Mouse (Mus musculus): ENCODE measurements around the gene Cldn11.

The Cldn11 gene

DNA sequence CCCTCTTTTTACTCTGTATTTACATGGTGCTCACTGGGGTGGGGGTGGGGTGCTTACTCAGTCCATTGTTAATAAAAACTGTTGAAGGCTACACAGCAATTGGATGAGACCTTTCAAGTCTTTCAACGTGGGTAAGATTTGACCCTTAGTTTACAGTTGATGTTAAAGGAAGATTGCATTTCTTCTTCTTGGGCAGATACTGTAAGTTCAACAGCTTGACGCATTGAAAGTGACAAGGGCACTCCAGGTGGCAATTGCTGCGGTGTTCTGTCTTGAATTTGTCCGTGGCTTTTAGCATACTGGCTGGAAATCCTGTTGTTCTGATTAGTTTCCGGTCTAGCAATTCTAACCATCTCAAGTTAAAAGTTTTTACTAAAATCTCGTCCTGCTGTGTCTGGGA lies 11.6 kb downstream of the Cldn11 start:
- DNase-seq, result no peak

DNA sequence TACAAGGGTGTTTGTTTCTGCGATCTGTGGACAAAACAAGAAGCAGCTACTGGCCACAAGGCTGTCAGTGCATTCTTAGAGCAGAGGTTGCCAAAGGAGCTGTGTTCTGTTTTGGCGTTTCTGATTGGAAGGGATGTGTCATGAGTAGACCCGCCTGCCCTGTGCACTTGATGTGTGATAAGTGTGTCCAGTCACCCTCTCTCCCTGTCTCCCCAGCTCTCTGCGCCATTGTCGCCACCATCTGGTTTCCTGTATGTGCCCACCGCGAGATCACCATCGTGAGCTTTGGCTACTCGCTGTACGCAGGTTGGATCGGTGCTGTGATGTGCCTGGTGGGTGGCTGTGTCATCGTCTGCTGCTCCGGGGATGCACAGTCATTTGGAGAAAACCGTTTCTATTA lies 13.1 kb downstream of the Cldn11 start:
- no peak for DNase-seq

DNA sequence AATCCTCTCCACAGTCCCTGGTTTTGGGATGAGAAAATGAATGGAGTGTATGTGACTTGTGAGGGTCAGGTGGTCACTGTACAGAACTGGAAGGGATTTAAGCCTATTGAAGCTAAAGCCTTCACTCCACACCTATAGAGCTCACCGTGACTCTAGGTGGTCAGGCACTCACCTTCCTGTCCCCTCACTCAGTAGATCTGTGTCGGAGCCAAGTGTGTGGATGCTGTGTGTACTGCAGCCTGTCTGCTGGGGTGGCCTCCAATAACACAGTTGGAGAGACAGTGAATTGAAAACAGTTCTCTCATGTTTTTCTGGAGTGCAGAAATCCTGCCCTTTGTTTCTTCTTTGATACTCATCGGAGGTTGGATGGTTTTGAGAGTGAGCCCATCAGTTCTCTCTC lies 16.1 kb downstream of the Cldn11 start:
- no peak for DNase-seq

DNA sequence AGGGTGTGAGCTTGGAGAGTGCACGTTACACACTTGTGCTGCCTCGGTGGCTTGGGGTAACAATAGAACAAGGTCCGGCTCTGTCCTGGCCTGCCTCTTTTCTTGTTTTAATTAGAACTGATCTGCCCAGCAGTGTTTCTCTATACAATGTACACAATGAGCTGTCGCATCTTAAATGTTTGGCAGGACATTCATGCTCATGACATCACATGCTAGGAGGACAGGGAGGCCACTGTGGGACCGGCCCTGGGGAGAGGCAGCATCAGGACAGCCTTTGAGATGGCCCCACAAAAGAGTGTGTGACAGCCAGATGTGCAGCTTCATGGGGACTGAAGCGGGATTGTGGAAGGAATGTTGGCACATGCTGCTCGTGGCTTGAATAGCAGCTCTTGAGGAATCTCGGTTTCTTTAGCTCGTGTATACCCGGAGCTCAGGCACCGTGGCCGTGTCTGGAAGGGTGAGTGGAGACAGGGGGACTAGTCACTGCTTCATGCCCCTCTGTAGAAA lies 16.7 kb downstream of the Cldn11 start:
- no peak for DNase-seq

DNA sequence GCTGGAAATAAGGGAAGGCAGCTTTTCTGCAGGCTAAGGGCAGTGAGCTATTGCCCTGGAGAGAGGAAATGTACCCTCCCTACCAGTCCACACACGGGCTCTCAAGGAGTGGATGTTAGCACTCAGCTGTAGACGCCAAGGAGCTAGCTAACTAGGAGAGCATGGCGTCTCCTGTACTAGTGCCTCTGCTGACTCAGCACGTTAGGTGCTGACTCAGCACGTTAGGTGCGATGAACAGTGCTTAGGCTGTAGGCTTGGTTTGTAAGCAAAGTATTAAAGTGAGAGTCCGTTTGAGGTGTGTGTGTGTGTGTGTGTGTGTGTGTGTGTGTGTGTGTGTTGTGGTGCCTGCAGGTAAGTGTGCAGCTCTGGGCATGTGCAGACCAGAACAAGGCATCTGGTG lies 40.6 kb downstream of the Cldn11 start:
- DNase-seq, result no peak

DNA sequence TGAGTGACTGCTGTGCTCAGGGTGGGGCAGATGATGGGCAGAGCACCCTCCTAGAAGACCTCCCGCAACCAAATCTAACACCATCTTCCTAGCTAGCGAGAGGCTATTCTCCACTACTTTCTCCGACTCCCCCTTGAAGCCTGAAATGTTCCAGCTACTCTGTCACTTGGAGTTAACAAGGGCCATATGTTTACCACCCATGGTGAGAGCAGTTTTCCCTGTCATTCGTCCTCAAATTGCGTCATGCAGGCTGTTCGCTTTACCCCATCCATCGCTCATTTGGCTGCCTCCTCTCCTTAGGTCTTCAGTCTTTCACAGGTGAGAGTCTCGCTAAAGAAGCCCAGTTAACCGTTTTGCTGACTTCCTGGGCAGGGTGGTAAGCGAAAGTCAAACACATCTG lies 41.7 kb downstream of the Cldn11 start:
- DNase-seq, result no peak

DNA sequence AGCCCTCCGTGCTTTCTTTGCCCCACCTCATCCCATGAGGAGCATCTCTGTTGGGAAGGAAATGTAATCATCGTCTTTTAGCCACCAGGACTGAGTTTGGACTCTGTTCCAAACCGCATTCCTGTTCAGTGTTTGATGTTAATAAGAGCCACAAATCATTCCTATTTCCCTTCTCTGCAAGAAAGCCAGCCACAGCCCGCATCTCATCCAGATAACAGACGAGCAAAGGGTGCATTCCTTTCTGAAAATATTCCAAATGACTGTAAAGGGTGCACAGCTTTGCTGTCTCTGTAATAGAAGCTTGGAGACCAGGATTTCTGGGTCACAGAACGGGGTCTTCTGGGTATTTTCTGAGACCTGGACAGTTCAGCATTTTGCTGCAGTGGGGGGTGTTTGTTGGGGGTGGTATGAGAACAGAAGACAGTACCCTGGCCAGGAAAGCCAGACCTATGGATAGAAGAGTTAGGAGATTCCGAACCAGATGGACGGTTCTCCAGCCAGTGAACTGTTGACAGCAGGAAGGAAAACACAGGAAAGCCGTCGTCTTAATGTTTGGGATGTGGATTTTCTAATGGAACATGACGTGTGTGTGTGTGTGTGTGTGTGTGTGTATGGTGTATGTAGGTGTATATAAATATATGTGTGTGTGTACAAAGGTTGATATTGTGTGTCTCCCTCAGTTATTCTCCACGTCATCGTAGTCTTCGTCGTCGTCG lies 49.6 kb downstream of the Cldn11 start:
- DNase-seq, result no peak

DNA sequence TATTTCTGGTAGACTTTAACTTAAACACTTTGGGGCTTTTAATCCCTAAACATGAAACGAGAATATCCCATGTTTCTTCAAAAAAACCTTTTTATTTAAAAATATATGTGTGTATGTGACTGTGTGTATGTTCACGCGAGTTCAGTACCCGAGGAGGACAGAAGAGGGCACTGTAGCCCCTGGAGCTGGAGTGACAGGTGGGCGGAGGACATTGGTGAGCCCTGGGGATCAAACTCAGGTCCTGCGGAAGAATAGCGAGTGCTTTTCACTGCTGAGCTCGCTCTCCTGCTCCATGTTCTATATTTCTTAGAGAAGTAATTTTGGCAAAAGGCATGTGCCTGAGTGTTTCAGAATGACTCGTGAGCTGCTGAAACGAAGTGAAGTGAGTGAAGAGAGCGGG lies 54.2 kb downstream of the Cldn11 start:
- DNase-seq, result no peak

DNA sequence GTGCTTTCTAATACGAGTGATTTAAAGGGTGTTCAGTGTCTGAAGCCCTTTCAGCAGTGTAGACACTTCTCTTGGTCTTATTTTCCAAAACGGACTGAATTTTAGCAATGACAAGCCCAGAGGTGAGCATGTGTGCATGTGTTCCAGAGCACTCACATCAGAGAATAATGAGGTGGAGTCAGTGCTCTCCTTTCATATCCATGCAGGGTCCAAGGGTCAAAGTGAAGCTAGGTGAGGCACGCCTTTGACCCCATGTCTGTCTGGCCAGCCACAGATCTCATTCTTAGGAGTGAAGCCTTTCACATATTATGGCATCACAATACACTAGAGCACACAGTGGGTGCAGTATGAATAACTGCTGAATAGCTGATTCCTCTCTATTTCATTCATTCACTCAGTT lies 55.4 kb downstream of the Cldn11 start:
- no peak for DNase-seq

DNA sequence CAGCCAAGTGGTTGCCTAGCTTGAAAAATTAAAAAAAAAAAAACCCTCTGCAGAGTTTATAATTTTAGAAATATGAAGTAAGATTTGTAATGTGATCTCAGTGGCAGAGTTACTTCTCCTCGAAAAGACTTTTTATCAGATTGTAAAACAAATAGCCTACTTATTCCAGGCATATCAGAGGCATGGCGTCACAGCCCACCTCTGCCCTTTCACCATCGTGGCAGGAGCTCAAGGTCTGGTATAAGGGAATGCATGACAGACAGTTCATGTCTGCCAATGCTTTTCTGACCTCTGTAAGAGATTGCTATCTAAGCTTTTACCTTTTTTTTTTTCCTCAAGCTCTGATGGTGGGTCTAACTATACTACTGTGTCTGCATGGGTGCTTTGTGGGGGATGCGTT lies 58.3 kb downstream of the Cldn11 start:
- DNase-seq, result no peak

DNA sequence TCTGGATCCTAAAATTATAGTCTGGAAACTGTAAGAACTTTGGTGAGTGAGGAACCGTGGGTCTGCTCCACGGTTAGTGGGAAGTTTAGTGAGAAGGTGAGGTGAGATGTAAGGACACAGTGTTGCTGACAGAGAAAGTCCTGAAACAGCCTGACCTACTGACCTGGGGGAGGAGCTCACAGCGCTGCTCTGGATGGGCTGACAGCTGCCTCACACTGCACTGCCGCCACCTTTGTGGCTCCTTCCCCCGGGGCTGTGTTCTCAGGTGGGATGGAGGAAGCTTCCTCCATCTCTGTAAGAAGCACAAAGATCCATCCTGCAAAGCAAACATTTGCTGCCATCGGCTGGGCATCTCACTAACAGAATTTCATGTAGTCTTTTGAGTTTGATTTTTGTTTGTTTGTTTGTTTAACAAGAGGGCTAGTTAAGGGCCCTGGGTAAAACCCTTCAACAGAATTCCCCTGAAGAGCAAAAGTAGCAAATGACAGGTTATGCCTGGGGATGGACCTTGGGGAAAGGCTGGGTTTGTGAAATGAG lies 58.8 kb downstream of the Cldn11 start:
- DNase-seq, result no peak

DNA sequence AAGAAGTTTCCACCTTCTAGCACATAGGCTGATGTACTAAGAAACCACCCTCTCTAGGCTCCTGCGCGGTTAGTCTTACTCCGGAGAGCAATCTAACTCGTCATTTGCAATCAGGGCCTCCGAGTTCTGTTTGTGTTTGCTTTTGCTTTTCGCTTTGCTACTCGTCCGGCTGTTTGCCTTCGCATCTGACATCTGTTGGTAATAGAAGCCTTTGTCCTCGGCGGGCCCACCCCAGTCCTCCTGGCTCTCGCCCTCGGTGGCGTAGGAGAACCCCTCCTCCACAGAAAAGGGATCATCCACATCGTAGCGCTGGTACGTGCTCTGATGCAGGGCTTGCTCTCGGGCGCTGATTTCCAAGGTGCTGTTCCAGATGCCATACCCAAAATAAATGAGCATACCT lies 59.3 kb downstream of the Cldn11 start:
- DNase-seq, result no peak

DNA sequence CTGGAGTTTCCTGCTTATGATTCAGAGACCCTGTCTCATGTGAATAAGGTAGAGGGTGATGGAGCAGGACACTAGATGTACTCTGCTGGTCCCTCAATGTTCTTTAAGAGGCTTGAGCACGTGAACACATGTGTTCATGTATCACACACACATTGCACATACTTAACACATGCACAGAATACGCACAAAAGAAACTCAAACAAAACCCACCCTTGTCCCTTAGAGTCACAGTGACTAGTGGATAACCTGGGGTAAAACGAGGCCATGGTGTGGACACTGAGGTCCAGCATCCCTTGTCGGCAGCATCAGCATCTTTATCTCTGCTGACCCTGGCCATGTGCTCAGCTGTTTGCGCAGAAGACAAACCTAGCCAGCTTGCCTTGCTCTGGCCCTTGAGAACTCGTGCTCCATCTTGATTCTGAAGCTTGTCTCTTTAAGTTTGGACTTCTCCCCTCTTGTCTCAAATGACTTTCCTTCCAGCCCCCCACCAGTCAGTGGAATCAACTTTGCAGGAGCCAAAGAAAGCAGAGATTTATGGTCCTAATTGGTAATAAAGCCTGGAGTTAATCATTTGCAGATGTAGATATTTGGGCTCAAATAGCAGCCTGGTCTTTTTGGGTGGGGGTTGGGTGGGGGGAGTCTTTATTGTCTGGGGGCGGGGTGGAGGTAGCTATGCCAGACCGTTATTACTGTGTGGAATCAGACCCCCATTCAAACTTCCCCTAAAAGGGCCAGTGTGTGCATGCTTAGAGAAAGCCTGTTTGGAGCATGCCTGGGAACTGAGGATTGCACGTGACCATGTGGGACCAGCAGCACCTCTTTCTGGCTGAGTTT lies 62.7 kb downstream of the Cldn11 start:
- DNase-seq, result no peak

DNA sequence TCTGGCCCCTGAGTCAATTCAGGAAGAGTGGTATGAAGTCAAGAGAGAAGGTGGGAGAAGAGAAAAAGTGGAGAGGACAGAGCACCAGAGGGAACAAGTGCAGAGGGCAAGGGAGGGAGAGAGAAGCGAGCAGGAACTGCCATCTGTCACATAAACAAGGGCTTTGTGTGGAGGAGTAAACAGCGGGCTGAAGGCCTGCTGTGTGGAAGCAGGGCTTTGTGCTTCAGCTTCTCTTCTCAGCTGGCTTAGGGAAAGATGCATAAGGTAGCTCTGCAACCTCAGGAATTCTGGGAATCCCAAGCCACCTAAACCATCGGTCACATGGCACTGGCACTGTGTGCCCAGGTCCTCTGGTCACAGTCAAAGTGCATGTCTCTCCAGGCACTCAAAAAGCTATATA lies 64.1 kb downstream of the Cldn11 start:
- no peak for DNase-seq
